ENCODE assay signal across 9 mouse cellular contexts in genomic region chr6:47188193-47188592, GRCm38 (mm10).
A peak's percentile ranks its signal among the peaks of the same experiment; 100 is the strongest.
DNase-seq lines count a peak whose midpoint lies in the region; ATAC-seq and TF ChIP-seq lines count a peak whose summit lies in the region.
"Had no signal": no experiment of that assay in that cellular context is flagged by ENCODE, and none has a peak within 500 bp of the region (broad histone marks: within the 10 kb centered on the region; RNA-seq: fewer than 3 reads in every experiment).

No protein-coding gene starts in this region.

- peak; percentile 64 for DNase-seq in hindbrain, embryonic 14.5 days (ENCODE audit: low spot score)
- DNase-seq in MEL (ENCODE audit: low read depth, low spot score) (peak; percentile 81), liver (peak; percentile 49)
- DNase-seq in brain, embryonic 14.5 days (ENCODE audit: low read depth) = peak; percentile 37
- DNase-seq in hindbrain, postnatal 0 days (ENCODE audit: low spot score) = peak; percentile 66
- peak; percentile 60 for DNase-seq in right cerebral cortex, postnatal 4 days
- no peak for DNase-seq in urinary bladder, postnatal 25 days (ENCODE audit: low spot score)

- no peak for ATAC-seq in hindbrain, embryonic 14.5 days (ENCODE audit: low FRiP score)
- ATAC-seq in hindbrain, embryonic 13.5 days (ENCODE audit: low FRiP score) = no peak
- no peak for ATAC-seq in hindbrain, postnatal 0 days

- H3K27me3 ChIP-seq in hindbrain, embryonic 14.5 days (ENCODE audit: control insufficient read depth, insufficient read depth, low read length) = no peaks in the 10 kb centered on the region
- H3K27me3 ChIP-seq in hindbrain, embryonic 13.5 days = no peaks in the 10 kb centered on the region
- no peaks in the 10 kb centered on the region for H3K27me3 ChIP-seq in MEL (ENCODE audit: control insufficient read depth in 1 of 2, insufficient read depth in 2 of 2, low read length in 2 of 2)
- H3K27me3 ChIP-seq in hindbrain, postnatal 0 days (ENCODE audit: insufficient read depth, low read length) = no peaks in the 10 kb centered on the region
- H3K27me3 ChIP-seq: limb, embryonic 15.5 days had no signal

- no peaks in the 10 kb centered on the region for H3K4me1 ChIP-seq in hindbrain, embryonic 14.5 days (replicated peaks; ENCODE audit: control insufficient read depth, insufficient read depth, low read length)
- H3K4me1 ChIP-seq in hindbrain, embryonic 13.5 days (replicated peaks) = peaks cover 8% of the 10 kb centered on the region; the same call in 1 of the 2 replicates
- peaks cover 0 to 4% of the 10 kb centered on the region in 2 experiments; a peak in 2 of 4 replicates for H3K4me1 ChIP-seq in MEL (ENCODE audit: control insufficient read depth in 1 of 2, insufficient read depth in 2 of 2, low read length in 2 of 2)
- no peaks in the 10 kb centered on the region for H3K4me1 ChIP-seq in hindbrain, postnatal 0 days (ENCODE audit: insufficient read depth, low read length)
- H3K4me1 ChIP-seq: limb, embryonic 15.5 days had no signal

- TF ChIP-seq RAD21 in MEL (IDR thresholded peaks at IDR 0.05; ENCODE audit: low read depth, low read length) = peak; percentile 4

- no peaks in the 10 kb centered on the region for H3K36me3 ChIP-seq in hindbrain, embryonic 14.5 days (replicated peaks; ENCODE audit: control insufficient read depth, insufficient read depth)
- no peaks in the 10 kb centered on the region for H3K36me3 ChIP-seq in hindbrain, embryonic 13.5 days
- H3K36me3 ChIP-seq in MEL (ENCODE audit: control insufficient read depth in 1 of 2, insufficient read depth in 2 of 2, low read length in 2 of 2) = no peaks in the 10 kb centered on the region
- H3K36me3 ChIP-seq in hindbrain, postnatal 0 days (ENCODE audit: insufficient read depth, low read length) = no peaks in the 10 kb centered on the region
- H3K36me3 ChIP-seq: limb, embryonic 15.5 days had no signal

- H3K27ac ChIP-seq in hindbrain, embryonic 14.5 days = no peak overlapping the region
- H3K27ac ChIP-seq in hindbrain, embryonic 13.5 days = no peak overlapping the region
- H3K27ac ChIP-seq in MEL (ENCODE audit: control insufficient read depth, low read depth, low read length) = no peak overlapping the region
- H3K27ac ChIP-seq in hindbrain, postnatal 0 days = no peak overlapping the region
- H3K27ac ChIP-seq: limb, embryonic 15.5 days had no signal

- peak; percentile 46 to 68 (median 58) for TF ChIP-seq CTCF in MEL (IDR thresholded peaks at IDR 0.05 in 2 of 3, conservative IDR thresholded peaks at IDR 0.05 in 1 of 3; ENCODE audit: control insufficient read depth in 1 of 3, insufficient read depth in 1 of 3, low read depth in 2 of 3, low read length in 3 of 3, poor library complexity in 1 of 3, severe bottlenecking in 1 of 3)
- TF ChIP-seq CTCF in brain, embryonic 14.5 days (IDR thresholded peaks at IDR 0.05; ENCODE audit: borderline replicate concordance, extremely low read depth, insufficient read depth, insufficient read length) = peak; percentile 44; the same call in 1 of the 2 replicates
- TF ChIP-seq CTCF in hindbrain, postnatal 0 days (IDR thresholded peaks at IDR 0.05; ENCODE audit: low read depth) = peak; percentile 74

- H3K79me2 ChIP-seq in MEL (ENCODE audit: control insufficient read depth, insufficient read depth, low read length, poor library complexity) = no peaks in the 10 kb centered on the region

- H3K4me2 ChIP-seq in hindbrain, embryonic 14.5 days (replicated peaks) = no peak overlapping the region
- H3K4me2 ChIP-seq in hindbrain, embryonic 13.5 days = no peak overlapping the region
- no peak overlapping the region for H3K4me2 ChIP-seq in hindbrain, postnatal 0 days (ENCODE audit: low read depth, low read length)
- H3K4me2 ChIP-seq: limb, embryonic 15.5 days had no signal

- H3K4me3 ChIP-seq in hindbrain, embryonic 14.5 days (replicated peaks; ENCODE audit: low read length) = no peak overlapping the region
- no peak overlapping the region for H3K4me3 ChIP-seq in hindbrain, embryonic 13.5 days
- H3K4me3 ChIP-seq in MEL (ENCODE audit: control insufficient read depth in 1 of 2, insufficient read depth in 1 of 2, low read depth in 2 of 2, low read length in 2 of 2) = peak overlapping the region; percentile 17 to 22; a peak in 2 of 4 replicates
- H3K4me3 ChIP-seq in hindbrain, postnatal 0 days (ENCODE audit: low read length) = no peak overlapping the region
- H3K4me3 ChIP-seq: limb, embryonic 15.5 days had no signal

- H3K9me3 ChIP-seq in hindbrain, embryonic 14.5 days (ENCODE audit: control insufficient read depth, low read length) = no peaks in the 10 kb centered on the region
- H3K9me3 ChIP-seq in hindbrain, embryonic 13.5 days = no peaks in the 10 kb centered on the region
- no peaks in the 10 kb centered on the region for H3K9me3 ChIP-seq in MEL (replicated peaks; ENCODE audit: insufficient read depth, low read length)
- H3K9me3 ChIP-seq in hindbrain, postnatal 0 days (ENCODE audit: low read length) = no peaks in the 10 kb centered on the region
- H3K9me3 ChIP-seq: limb, embryonic 15.5 days had no signal

- TF ChIP-seq POLR2A in MEL (IDR thresholded peaks at IDR 0.05; ENCODE audit: control insufficient read depth in 1 of 2, insufficient read depth in 1 of 2, low read depth in 1 of 2, low read length in 2 of 2, poor library complexity in 1 of 2) = no peak
- TF ChIP-seq POLR2A in brain, embryonic 14.5 days (IDR thresholded peaks at IDR 0.05; ENCODE audit: borderline replicate concordance, extremely low read depth, insufficient read depth, insufficient read length, poor library complexity, severe bottlenecking) = no peak

- H3K9ac ChIP-seq in hindbrain, embryonic 14.5 days = no peak overlapping the region
- no peak overlapping the region for H3K9ac ChIP-seq in hindbrain, embryonic 13.5 days
- no peak overlapping the region for H3K9ac ChIP-seq in MEL (ENCODE audit: control insufficient read depth, low read depth, low read length, poor library complexity, severe bottlenecking)
- H3K9ac ChIP-seq in hindbrain, postnatal 0 days (replicated peaks; ENCODE audit: low read length) = no peak overlapping the region
- H3K9ac ChIP-seq: limb, embryonic 15.5 days had no signal

- no peak for TF ChIP-seq EP300 in MEL (IDR thresholded peaks at IDR 0.05; ENCODE audit: low read depth in 1 of 2, low read length in 2 of 2)

- WGBS in hindbrain, embryonic 14.5 days = 63% methylated on average over 7 of the region's 7 CpGs
- 65% methylated on average over 7 of the region's 7 CpGs for WGBS in hindbrain, embryonic 13.5 days
- 63% methylated on average over 7 of the region's 7 CpGs for WGBS in hindbrain, postnatal 0 days

TF ChIP-seq in MEL, 35 proteins besides CTCF, POLR2A, EP300 and RAD21:
- TF ChIP-seq GATA1 (IDR thresholded peaks at IDR 0.05; ENCODE audit: low read depth, low read length) (no peak), BHLHE40 (IDR thresholded peaks at IDR 0.05; ENCODE audit: borderline replicate concordance, low read depth, low read length) (no peak), HCFC1 (IDR thresholded peaks at IDR 0.05; ENCODE audit: low read depth, low read length) (no peak), UBTF (IDR thresholded peaks at IDR 0.05; ENCODE audit: borderline replicate concordance, insufficient read depth, low read depth, low read length) (no peak), KAT2A (conservative IDR thresholded peaks at IDR 0.05; ENCODE audit: low read depth, low read length) (no peak), TCF12 (IDR thresholded peaks at IDR 0.05; ENCODE audit: low read depth, low read length) (0 out of 2 replicates have a peak, but pooled peaks have one; percentile 18), MYB (IDR thresholded peaks at IDR 0.05; ENCODE audit: low read depth, low read length) (no peak), ETS1 (IDR thresholded peaks at IDR 0.05; ENCODE audit: low read depth, low read length) (no peak), E2F4 (IDR thresholded peaks at IDR 0.05; ENCODE audit: borderline replicate concordance, low read depth, low read length) (no peak), MAFK (IDR thresholded peaks at IDR 0.05; ENCODE audit: borderline replicate concordance, low read depth, low read length) (no peak), SMC3 (IDR thresholded peaks at IDR 0.05; ENCODE audit: low read depth, low read length) (peak; percentile 37; the same call in 1 of the 2 replicates), ELF1 (IDR thresholded peaks at IDR 0.05; ENCODE audit: low read depth, low read length) (no peak), TBP (IDR thresholded peaks at IDR 0.05; ENCODE audit: low read depth, low read length) (no peak), USF2 (IDR thresholded peaks at IDR 0.05; ENCODE audit: borderline replicate concordance in 1 of 2, insufficient read depth in 1 of 2, low read depth in 1 of 2, low read length in 2 of 2) (no peak), MYC (IDR thresholded peaks at IDR 0.05; ENCODE audit: low read depth, low read length) (no peak), GABPA (IDR thresholded peaks at IDR 0.05; ENCODE audit: low read depth, low read length) (no peak), TAL1 (IDR thresholded peaks at IDR 0.05; ENCODE audit: low read length) (no peak)

Comparison
In these comparisons a context has a peak if more than half of its experiments do, and no peak if none do; other contexts are left out.
1. H3K4me3 ChIP-seq: peak in MEL (2 of 2); none in hindbrain, embryonic 14.5 days (single experiment), hindbrain, embryonic 13.5 days (single experiment) and hindbrain, postnatal 0 days (single experiment).
2. Peak in every context shown above with its lines, with median percentiles within 50 percentile points of each other: CTCF ChIP-seq.